Comparison of ENCODE assay signal across 8 mouse cellular contexts in the genomic region with DNA sequence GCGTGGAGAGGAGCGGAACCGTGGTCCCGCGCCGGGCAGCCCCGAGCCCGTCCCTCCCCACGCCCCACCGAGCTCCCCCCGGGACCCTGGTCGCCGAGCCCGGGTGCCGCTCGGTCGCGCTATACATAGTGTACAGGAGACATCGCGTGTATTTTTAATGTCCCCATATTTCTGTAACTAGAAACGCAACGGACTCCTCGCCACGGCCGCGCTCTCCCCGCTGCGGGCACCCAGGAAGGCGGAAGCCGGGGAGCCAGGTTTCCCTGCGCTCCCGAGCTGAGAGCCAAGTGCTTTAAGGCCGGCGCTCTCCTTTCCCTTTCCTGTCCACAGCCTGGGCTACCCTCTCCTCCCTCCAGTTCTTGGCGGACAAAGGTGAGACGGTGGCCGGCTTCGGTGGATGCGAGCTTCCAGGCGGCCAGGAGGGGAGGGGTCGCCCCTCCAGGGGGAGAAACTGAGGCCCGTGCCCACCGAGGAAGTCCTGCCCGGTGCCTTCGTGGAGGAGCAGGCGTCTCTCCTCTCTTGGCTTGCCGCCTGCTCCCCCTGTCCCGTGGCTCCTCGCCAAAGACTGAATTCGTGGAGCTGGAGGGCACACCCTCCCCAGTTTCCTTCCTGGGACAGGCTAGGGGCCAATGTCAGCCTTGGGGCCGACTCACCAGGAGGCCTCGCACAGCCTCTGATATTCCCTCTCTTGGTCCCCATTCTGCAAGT. TPM values are rescaled to one million over a fixed set of nuclear protein-coding genes. Genes with fewer than 3 reads are reported as not detected.
DNase-seq lines count a peak whose midpoint lies in the region; ATAC-seq and TF ChIP-seq lines count a peak whose summit lies in the region.

No protein-coding gene starts in this region.

- H3K4me2 ChIP-seq in embryonic facial prominence, embryonic 11.5 days (ENCODE audit: low read depth, low read length): peak overlapping the region; percentile 59
- peak overlapping the region; percentile 43 for H3K4me2 ChIP-seq in midbrain, embryonic 12.5 days (replicated peaks)

- H3K9me3 ChIP-seq in embryonic facial prominence, embryonic 11.5 days (replicated peaks; ENCODE audit: control insufficient read depth, low read length): no peaks in the 10 kb centered on the region
- H3K9me3 ChIP-seq in midbrain, embryonic 12.5 days: no peaks in the 10 kb centered on the region

- peaks cover 13% of the 10 kb centered on the region for H3K36me3 ChIP-seq in embryonic facial prominence, embryonic 11.5 days (replicated peaks; ENCODE audit: control insufficient read depth, insufficient read depth, low read depth, low read length)
- H3K36me3 ChIP-seq in midbrain, embryonic 12.5 days: peaks cover 42% of the 10 kb centered on the region
- peaks cover 25% of the 10 kb centered on the region for H3K36me3 ChIP-seq in thymus, adult 2 months (ENCODE audit: control insufficient read depth, insufficient read depth, low read length)

- no peak overlapping the region for H3K4me3 ChIP-seq in left cerebral cortex, adult 2 months
- H3K4me3 ChIP-seq in embryonic facial prominence, embryonic 11.5 days (ENCODE audit: low read depth, low read length): peak overlapping the region; percentile 27
- H3K4me3 ChIP-seq in midbrain, embryonic 12.5 days: peak overlapping the region; percentile 28
- no peak overlapping the region for H3K4me3 ChIP-seq in thymus, adult 2 months (ENCODE audit: control insufficient read depth, insufficient read depth, low read length)

- H3K27me3 ChIP-seq in embryonic facial prominence, embryonic 11.5 days (ENCODE audit: control insufficient read depth, insufficient read depth, low read length): peaks cover 26% of the 10 kb centered on the region
- peaks cover 62% of the 10 kb centered on the region for H3K27me3 ChIP-seq in midbrain, embryonic 12.5 days
- peaks cover 6% of the 10 kb centered on the region; the same call in 1 of the 2 replicates for H3K27me3 ChIP-seq in thymus, adult 2 months (ENCODE audit: control insufficient read depth, insufficient read depth, low read length)

- no peak for TF ChIP-seq CTCF in left cerebral cortex, adult 2 months (IDR thresholded peaks at IDR 0.05)
- no peak for TF ChIP-seq CTCF in thymus, adult 2 months (IDR thresholded peaks at IDR 0.05; ENCODE audit: borderline replicate concordance, control insufficient read depth, extremely low read depth, insufficient read depth, low read length, poor library complexity)

- intact Hi-C loops in left cerebral cortex, adult 2 months (cut with DNase I): no loop called here
- intact Hi-C loops in left cerebral cortex, postnatal 4 days (cut with DNase I): no loop called here
- intact Hi-C loops in heart, postnatal 14 days (cut with DNase I): no loop called here

- peak overlapping the region; percentile 51 for H3K9ac ChIP-seq in embryonic facial prominence, embryonic 11.5 days (replicated peaks; ENCODE audit: low read length)
- H3K9ac ChIP-seq in midbrain, embryonic 12.5 days (replicated peaks): peak overlapping the region; percentile 4; the same call in 1 of the 2 replicates

- no peak for TF ChIP-seq POLR2A in thymus, adult 2 months (IDR thresholded peaks at IDR 0.05; ENCODE audit: control insufficient read depth, extremely low read depth, insufficient read depth, low read length, poor library complexity)

- 2% methylated on average over 50 of the region's 52 CpGs for WGBS in embryonic facial prominence, embryonic 11.5 days
- WGBS in midbrain, embryonic 12.5 days: 2% methylated on average over 46 of the region's 52 CpGs
- WGBS in thymus, adult 2 months: 3% methylated on average over 50 of the region's 52 CpGs

- H3K4me1 ChIP-seq in embryonic facial prominence, embryonic 11.5 days (ENCODE audit: control insufficient read depth, insufficient read depth, low read length): peaks cover 3% of the 10 kb centered on the region
- H3K4me1 ChIP-seq in midbrain, embryonic 12.5 days: peaks cover 16% of the 10 kb centered on the region
- no peaks in the 10 kb centered on the region for H3K4me1 ChIP-seq in thymus, adult 2 months (replicated peaks; ENCODE audit: control insufficient read depth, insufficient read depth, low read length)

- H3K27ac ChIP-seq in left cerebral cortex, adult 2 months: peak overlapping the region; percentile 81
- no peak overlapping the region for H3K27ac ChIP-seq in embryonic facial prominence, embryonic 11.5 days (replicated peaks; ENCODE audit: low read depth, low read length)
- no peak overlapping the region for H3K27ac ChIP-seq in midbrain, embryonic 12.5 days (replicated peaks)
- no peak overlapping the region for H3K27ac ChIP-seq in thymus, adult 2 months (ENCODE audit: control insufficient read depth, insufficient read depth, low read length)

- no peak for ATAC-seq in embryonic facial prominence, embryonic 11.5 days (replicated peaks; ENCODE audit: insufficient number of reproducible peaks, low FRiP score, low TSS enrichment, low read depth)
- ATAC-seq in midbrain, embryonic 12.5 days (ENCODE audit: low FRiP score, low read depth): no peak

- no peak for DNase-seq in left cerebral cortex, adult 2 months (ENCODE audit: extremely low spot score in 1 of 2, low spot score in 2 of 2)
- no peak for DNase-seq in left cerebral cortex, postnatal 4 days
- DNase-seq in embryonic facial prominence, embryonic 11.5 days (ENCODE audit: low spot score): peak; percentile 44
- peak; percentile 44 to 56 for DNase-seq in heart, postnatal 14 days
- peak; percentile 50 to 72 for DNase-seq in kidney, postnatal 36 days
- no peak for DNase-seq in thymus, adult 2 months
- no peak for DNase-seq in yolk sac, embryonic 10.5 days (ENCODE audit: low spot score)

RNA-seq across cellular contexts. Expression of gene Ncoa5, which starts 36.8 kb away (rescaled TPM):
- total RNA-seq in left cerebral cortex, adult 2 months (2021): 10 to 100 TPM; 55.5 to 57.5 TPM
- 100 to 1,000 TPM; 107 to 111 TPM for total RNA-seq in left cerebral cortex, postnatal 4 days (2021)
- polyA plus RNA-seq in embryonic facial prominence, embryonic 11.5 days (2014; fragmentation: Nextera tagmentation; extraction: Ambion mirVana): 64.9 and 71.9 TPM in 2 replicates
- 10 to 100 TPM; 19.7 to 22.8 TPM for total RNA-seq in heart, postnatal 14 days (2021)
- polyA plus RNA-seq in midbrain, embryonic 12.5 days (2016; fragmentation: Nextera tagmentation; extraction: Ambion mirVana): 141 and 148 TPM in 2 replicates
- 72.3 and 73.7 TPM in 2 replicates for polyA plus RNA-seq in thymus, adult 2 months (2012; rRNA removed)

RNA-seq across cellular contexts. Expression of gene Slc12a5, which starts 37.3 kb away (rescaled TPM):
- total RNA-seq in left cerebral cortex, adult 2 months (2021): 100 to 1,000 TPM; 575 to 581 TPM
- 100 to 1,000 TPM; 158 to 181 TPM for total RNA-seq in left cerebral cortex, postnatal 4 days (2021)
- 0.94 and 1.4 TPM in 2 replicates for polyA plus RNA-seq in embryonic facial prominence, embryonic 11.5 days (2014; fragmentation: Nextera tagmentation; extraction: Ambion mirVana)
- total RNA-seq in heart, postnatal 14 days (2021): under 1 TPM; 0.73 to 0.91 TPM
- 8.1 and 9.9 TPM in 2 replicates for polyA plus RNA-seq in midbrain, embryonic 12.5 days (2016; fragmentation: Nextera tagmentation; extraction: Ambion mirVana)
- 0.70 and 1.3 TPM in 2 replicates for polyA plus RNA-seq in thymus, adult 2 months (2012; rRNA removed)

RNA-seq across cellular contexts. Expression of gene Mmp9, which starts 57.3 kb away (rescaled TPM):
- 1 to 10 TPM; 1.4 TPM for total RNA-seq in left cerebral cortex, adult 2 months (2021)
- 1 to 10 TPM; 2.1 to 2.3 TPM for total RNA-seq in left cerebral cortex, postnatal 4 days (2021)
- polyA plus RNA-seq in embryonic facial prominence, embryonic 11.5 days (2014; fragmentation: Nextera tagmentation; extraction: Ambion mirVana): 1.5 and 1.6 TPM in 2 replicates
- under 1 TPM; 0.43 to 0.63 TPM for total RNA-seq in heart, postnatal 14 days (2021)
- polyA plus RNA-seq in midbrain, embryonic 12.5 days (2016; fragmentation: Nextera tagmentation; extraction: Ambion mirVana): 6.2 and 7.5 TPM in 2 replicates
- 29.1 and 31.7 TPM in 2 replicates for polyA plus RNA-seq in thymus, adult 2 months (2012; rRNA removed)

RNA-seq across cellular contexts. Expression of gene Cd40, which starts 57.6 kb away (rescaled TPM):
- under 1 TPM; 0.42 to 0.61 TPM for total RNA-seq in left cerebral cortex, adult 2 months (2021)
- total RNA-seq in left cerebral cortex, postnatal 4 days (2021): 1 to 10 TPM; 2.3 to 4.2 TPM
- polyA plus RNA-seq in embryonic facial prominence, embryonic 11.5 days (2014; fragmentation: Nextera tagmentation; extraction: Ambion mirVana): 5.3 and 6.1 TPM in 2 replicates
- total RNA-seq in heart, postnatal 14 days (2021): 1 to 10 TPM; 2.4 to 3.0 TPM
- 4.8 and 6.8 TPM in 2 replicates for polyA plus RNA-seq in midbrain, embryonic 12.5 days (2016; fragmentation: Nextera tagmentation; extraction: Ambion mirVana)
- 44.5 and 52.1 TPM in 2 replicates for polyA plus RNA-seq in thymus, adult 2 months (2012; rRNA removed)

Comparison
In these comparisons a context has a peak if more than half of its experiments do, and no peak if none do; other contexts are left out.
1. DNase-seq: peak in embryonic facial prominence, embryonic 11.5 days (single experiment), heart, postnatal 14 days (2 of 2) and kidney, postnatal 36 days (2 of 2); none in left cerebral cortex, adult 2 months (0 of 2), left cerebral cortex, postnatal 4 days (single experiment), thymus, adult 2 months (single experiment) and yolk sac, embryonic 10.5 days (single experiment).
2. H3K4me3 ChIP-seq: peak in embryonic facial prominence, embryonic 11.5 days (single experiment) and midbrain, embryonic 12.5 days (single experiment); none in left cerebral cortex, adult 2 months (single experiment) and thymus, adult 2 months (single experiment).
3. RNA of gene Slc12a5, which starts 37.3 kb away (total RNA-seq): 575 to 581 TPM in left cerebral cortex, adult 2 months and 158 to 181 TPM in left cerebral cortex, postnatal 4 days; 0.73 to 0.91 TPM in heart, postnatal 14 days; every median in the first group is over 10 times any median in the second.